Mouse (Mus musculus): Measurements from ENCODE around the gene Pde7b. TPM values are rescaled to one million over a fixed set of nuclear protein-coding genes. Genes with fewer than 3 reads are reported as not detected.

Gene Pde7b
- polyA plus RNA-seq, 1 experiment = 0.70 TPM

- no peaks in the 10 kb centered on the region; the same call in 1 of the 2 replicates for H3K4me1 ChIP-seq (ENCODE audit: control insufficient read depth, insufficient read depth, low read length)
- H3K27ac ChIP-seq (ENCODE audit: control insufficient read depth, insufficient read depth, low read depth, low read length) = no peak overlapping the region
Measured at GRCm38 (mm10) chr10:20657316-20658081, 67.4 kb downstream of the Pde7b start.

GRCm38 (mm10) chr10:20654590-20654989 is 70.3 kb downstream of the Pde7b start:
- no peak for TF ChIP-seq CTCF (IDR thresholded peaks at IDR 0.05; ENCODE audit: control insufficient read depth, insufficient read depth, insufficient replicate concordance, low read depth, low read length)
- TF ChIP-seq POLR2A (IDR thresholded peaks at IDR 0.05; ENCODE audit: control insufficient read depth, low read depth, low read length) = no peak
- Histone ChIP-seq H3K36me3 (ENCODE audit: control insufficient read depth, insufficient read depth, low read length) (no peaks in the 10 kb centered on the region), H3K27ac (ENCODE audit: control insufficient read depth, insufficient read depth, low read depth, low read length) (no peak overlapping the region), H3K27me3 (ENCODE audit: control insufficient read depth, insufficient read depth, low read length) (no peaks in the 10 kb centered on the region), H3K4me1 (ENCODE audit: control insufficient read depth, insufficient read depth, low read length) (no peaks in the 10 kb centered on the region), H3K4me3 (ENCODE audit: control insufficient read depth, low read depth, low read length) (no peak overlapping the region)

More at GRCm38 (mm10) chr10:20657316-20658081, 67.4 kb downstream of the Pde7b start:
- Histone ChIP-seq H3K4me3 (ENCODE audit: control insufficient read depth, low read depth, low read length) (no peak overlapping the region), H3K36me3 (ENCODE audit: control insufficient read depth, insufficient read depth, low read length) (no peaks in the 10 kb centered on the region), H3K27me3 (ENCODE audit: control insufficient read depth, insufficient read depth, low read length) (no peaks in the 10 kb centered on the region)
- TF ChIP-seq POLR2A (IDR thresholded peaks at IDR 0.05; ENCODE audit: control insufficient read depth, low read depth, low read length) = no peak
- no peak for TF ChIP-seq CTCF (IDR thresholded peaks at IDR 0.05; ENCODE audit: control insufficient read depth, insufficient read depth, insufficient replicate concordance, low read depth, low read length)

GRCm38 (mm10) chr10:20654187-20654586 is 70.7 kb downstream of the Pde7b start:
- Histone ChIP-seq H3K27me3 (ENCODE audit: control insufficient read depth, insufficient read depth, low read length) (no peaks in the 10 kb centered on the region), H3K36me3 (ENCODE audit: control insufficient read depth, insufficient read depth, low read length) (no peaks in the 10 kb centered on the region), H3K4me1 (ENCODE audit: control insufficient read depth, insufficient read depth, low read length) (no peaks in the 10 kb centered on the region), H3K27ac (ENCODE audit: control insufficient read depth, insufficient read depth, low read depth, low read length) (no peak overlapping the region), H3K4me3 (ENCODE audit: control insufficient read depth, low read depth, low read length) (no peak overlapping the region)
- no peak for TF ChIP-seq POLR2A (IDR thresholded peaks at IDR 0.05; ENCODE audit: control insufficient read depth, low read depth, low read length)
- TF ChIP-seq CTCF (IDR thresholded peaks at IDR 0.05; ENCODE audit: control insufficient read depth, insufficient read depth, insufficient replicate concordance, low read depth, low read length) = no peak

GRCm38 (mm10) chr10:20653299-20653698 is 71.6 kb downstream of the Pde7b start:
- no peaks in the 10 kb centered on the region for H3K4me1 ChIP-seq (ENCODE audit: control insufficient read depth, insufficient read depth, low read length)
- no peak overlapping the region for H3K27ac ChIP-seq (ENCODE audit: control insufficient read depth, insufficient read depth, low read depth, low read length)
- no peaks in the 10 kb centered on the region for H3K27me3 ChIP-seq (ENCODE audit: control insufficient read depth, insufficient read depth, low read length)
- TF ChIP-seq POLR2A (IDR thresholded peaks at IDR 0.05; ENCODE audit: control insufficient read depth, low read depth, low read length) = no peak
- TF ChIP-seq CTCF (IDR thresholded peaks at IDR 0.05; ENCODE audit: control insufficient read depth, insufficient read depth, insufficient replicate concordance, low read depth, low read length) = no peak
- no peaks in the 10 kb centered on the region for H3K36me3 ChIP-seq (ENCODE audit: control insufficient read depth, insufficient read depth, low read length)
- no peak overlapping the region for H3K4me3 ChIP-seq (ENCODE audit: control insufficient read depth, low read depth, low read length)

GRCm38 (mm10) chr10:20636381-20636780 is 88.5 kb downstream of the Pde7b start:
- Histone ChIP-seq H3K4me1 (ENCODE audit: control insufficient read depth, insufficient read depth, low read length) (no peaks in the 10 kb centered on the region), H3K27ac (ENCODE audit: control insufficient read depth, insufficient read depth, low read depth, low read length) (no peak overlapping the region), H3K27me3 (ENCODE audit: control insufficient read depth, insufficient read depth, low read length) (no peaks in the 10 kb centered on the region), H3K4me3 (ENCODE audit: control insufficient read depth, low read depth, low read length) (no peak overlapping the region), H3K36me3 (ENCODE audit: control insufficient read depth, insufficient read depth, low read length) (no peaks in the 10 kb centered on the region)
- TF ChIP-seq CTCF (IDR thresholded peaks at IDR 0.05; ENCODE audit: control insufficient read depth, insufficient read depth, insufficient replicate concordance, low read depth, low read length) (no peak), POLR2A (IDR thresholded peaks at IDR 0.05; ENCODE audit: control insufficient read depth, low read depth, low read length) (no peak)

GRCm38 (mm10) chr10:20633085-20633415 is 91.8 kb downstream of the Pde7b start:
- no peaks in the 10 kb centered on the region for H3K36me3 ChIP-seq (ENCODE audit: control insufficient read depth, insufficient read depth, low read length)
- H3K27ac ChIP-seq (ENCODE audit: control insufficient read depth, insufficient read depth, low read depth, low read length) = no peak overlapping the region
- no peak overlapping the region for H3K4me3 ChIP-seq (ENCODE audit: control insufficient read depth, low read depth, low read length)

GRCm38 (mm10) chr10:20632256-20633084 is 92.4 kb downstream of the Pde7b start:
- Histone ChIP-seq H3K4me3 (ENCODE audit: control insufficient read depth, low read depth, low read length) (no peak overlapping the region), H3K36me3 (ENCODE audit: control insufficient read depth, insufficient read depth, low read length) (no peaks in the 10 kb centered on the region), H3K4me1 (ENCODE audit: control insufficient read depth, insufficient read depth, low read length) (no peaks in the 10 kb centered on the region), H3K27ac (ENCODE audit: control insufficient read depth, insufficient read depth, low read depth, low read length) (no peak overlapping the region), H3K27me3 (ENCODE audit: control insufficient read depth, insufficient read depth, low read length) (no peaks in the 10 kb centered on the region)
- no peak for TF ChIP-seq CTCF (IDR thresholded peaks at IDR 0.05; ENCODE audit: control insufficient read depth, insufficient read depth, insufficient replicate concordance, low read depth, low read length)
- no peak for TF ChIP-seq POLR2A (IDR thresholded peaks at IDR 0.05; ENCODE audit: control insufficient read depth, low read depth, low read length)

More at GRCm38 (mm10) chr10:20633085-20633415, 91.8 kb downstream of the Pde7b start:
- H3K27me3 ChIP-seq (ENCODE audit: control insufficient read depth, insufficient read depth, low read length) = no peaks in the 10 kb centered on the region
- H3K4me1 ChIP-seq (ENCODE audit: control insufficient read depth, insufficient read depth, low read length) = no peaks in the 10 kb centered on the region
- no peak for TF ChIP-seq CTCF (IDR thresholded peaks at IDR 0.05; ENCODE audit: control insufficient read depth, insufficient read depth, insufficient replicate concordance, low read depth, low read length)
- no peak for TF ChIP-seq POLR2A (IDR thresholded peaks at IDR 0.05; ENCODE audit: control insufficient read depth, low read depth, low read length)
